Mouse (Mus musculus): ENCODE measurements at regions not wholly inside any gene's neighbourhood (a gene's known extent, or its start where the extent isn't known, plus 50 kb on each side); places are given as distances from the start of the nearest gene placed in this dataset.

DNA sequence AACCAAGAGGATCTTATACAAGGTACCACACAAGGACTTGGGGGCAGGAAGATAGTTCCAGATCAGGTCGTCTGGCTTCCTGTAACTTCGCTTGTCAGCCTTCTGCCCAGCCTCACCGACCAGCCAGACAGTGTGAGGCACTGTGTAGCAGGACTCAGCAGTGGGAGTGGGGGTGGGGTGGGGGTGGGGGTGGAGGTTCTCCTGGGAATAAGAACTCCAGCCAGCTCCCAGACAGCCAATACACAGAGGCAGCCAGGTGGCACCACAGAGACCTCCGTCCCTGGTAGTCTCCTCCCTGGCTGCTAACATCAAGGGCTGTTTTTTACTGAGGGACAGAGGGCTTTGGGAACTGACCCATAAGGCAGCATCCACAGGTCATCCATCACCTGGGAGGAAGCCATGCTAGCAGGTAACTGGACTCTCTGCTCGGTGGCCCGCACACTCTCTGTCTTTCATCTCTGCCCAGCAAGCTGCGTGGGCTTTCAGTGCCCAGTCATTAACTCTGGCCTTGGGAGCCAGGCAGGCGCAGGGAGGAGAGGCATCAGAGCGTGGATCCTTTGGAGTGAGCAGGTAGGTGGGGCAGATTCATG is 60.3 kb upstream of the Wnt4 start:
- peak; percentile 91 for ATAC-seq (ENCODE audit: low FRiP score, low TSS enrichment)
- no peaks in the 10 kb centered on the region for H3K36me3 ChIP-seq (ENCODE audit: insufficient read depth, low read length)
- peaks cover 7% of the 10 kb centered on the region; the same call in 1 of the 2 replicates for H3K9me3 ChIP-seq (ENCODE audit: low read length)
- H3K4me3 ChIP-seq (ENCODE audit: low read length): no peak overlapping the region
- H3K9ac ChIP-seq (replicated peaks; ENCODE audit: low read length): no peak overlapping the region
- no peak overlapping the region for H3K4me2 ChIP-seq (replicated peaks; ENCODE audit: low read depth, low read length)
- no peaks in the 10 kb centered on the region for H3K27me3 ChIP-seq (ENCODE audit: insufficient read depth, low read length)
- H3K27ac ChIP-seq (ENCODE audit: low read length): peak overlapping the region; percentile 62
- 29% methylated on average over 9 of the region's 9 CpGs for WGBS
- peaks cover 29% of the 10 kb centered on the region for H3K4me1 ChIP-seq (ENCODE audit: insufficient read depth, low read length)

DNA sequence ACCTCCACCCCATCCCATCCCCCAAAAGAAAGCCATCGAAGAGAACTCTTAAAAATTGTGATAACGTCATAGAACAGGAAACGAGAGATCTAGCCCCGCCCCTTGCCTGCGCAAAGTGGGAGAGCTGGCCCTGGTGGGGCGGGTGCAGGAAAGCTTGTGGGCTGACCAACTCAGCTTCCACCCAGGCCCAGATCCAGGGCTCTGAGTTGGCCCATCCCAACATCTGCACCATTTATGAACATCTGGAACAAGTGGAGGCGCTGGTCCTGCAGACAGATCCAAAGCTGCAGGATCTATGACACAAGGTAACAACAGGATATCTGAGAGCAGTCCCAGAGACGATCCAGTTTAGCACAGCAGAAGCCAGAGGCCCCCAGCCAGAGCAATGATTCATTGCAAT is 62.7 kb upstream of the Wnt4 start:
- Histone ChIP-seq H3K4me1 (ENCODE audit: insufficient read depth, low read length) (peaks cover 38% of the 10 kb centered on the region), H3K9ac (replicated peaks; ENCODE audit: low read length) (no peak overlapping the region), H3K4me3 (ENCODE audit: low read length) (no peak overlapping the region), H3K27ac (ENCODE audit: low read length) (no peak overlapping the region), H3K27me3 (ENCODE audit: insufficient read depth, low read length) (no peaks in the 10 kb centered on the region), H3K36me3 (ENCODE audit: insufficient read depth, low read length) (no peaks in the 10 kb centered on the region), H3K9me3 (ENCODE audit: low read length) (no peaks in the 10 kb centered on the region), H3K4me2 (replicated peaks; ENCODE audit: low read depth, low read length) (no peak overlapping the region)
- WGBS: 62% methylated on average over 8 of the region's 8 CpGs
- no peak for ATAC-seq (ENCODE audit: low FRiP score, low TSS enrichment)

GRCm38 (mm10) chr4:137212846-137213245 is 64.4 kb upstream of the Wnt4 start:
- no peak; the same call in 1 of the 2 replicates for ATAC-seq (ENCODE audit: low FRiP score, low TSS enrichment)
- H3K4me2 ChIP-seq (replicated peaks; ENCODE audit: low read depth, low read length): no peak overlapping the region
- H3K27me3 ChIP-seq (ENCODE audit: insufficient read depth, low read length): no peaks in the 10 kb centered on the region
- no peak overlapping the region for H3K9ac ChIP-seq (replicated peaks; ENCODE audit: low read length)
- H3K36me3 ChIP-seq (ENCODE audit: insufficient read depth, low read length): no peaks in the 10 kb centered on the region
- peaks cover 43% of the 10 kb centered on the region for H3K4me1 ChIP-seq (ENCODE audit: insufficient read depth, low read length)
- H3K4me3 ChIP-seq (ENCODE audit: low read length): no peak overlapping the region
- no peak overlapping the region for H3K27ac ChIP-seq (ENCODE audit: low read length)
- 23% methylated on average over 9 of the region's 9 CpGs for WGBS
- H3K9me3 ChIP-seq (ENCODE audit: low read length): no peaks in the 10 kb centered on the region

DNA sequence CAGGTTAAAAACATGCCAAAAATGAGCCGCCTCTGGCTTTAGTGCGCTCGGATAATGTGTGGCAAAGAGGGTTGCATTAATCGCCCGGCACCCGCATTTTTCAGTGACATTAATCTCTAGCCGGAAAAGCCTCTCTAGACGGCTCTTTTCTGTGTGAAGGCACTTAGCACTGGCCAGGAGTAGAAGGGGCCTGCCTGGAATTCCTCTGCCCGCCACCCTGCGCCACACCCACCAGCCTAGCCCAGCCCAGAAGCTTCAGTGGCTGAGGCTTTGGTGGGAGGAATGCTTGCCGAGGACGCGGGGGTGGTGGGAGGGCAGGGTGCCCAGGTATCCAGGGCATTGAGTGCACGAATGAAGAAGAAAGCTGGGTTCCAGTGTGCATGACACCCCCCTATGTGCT is 65.2 kb upstream of the Wnt4 start:
- Histone ChIP-seq H3K27me3 (ENCODE audit: insufficient read depth, low read length) (no peaks in the 10 kb centered on the region), H3K36me3 (ENCODE audit: insufficient read depth, low read length) (no peaks in the 10 kb centered on the region), H3K4me2 (replicated peaks; ENCODE audit: low read depth, low read length) (peak overlapping the region; percentile 8; the same call in 1 of the 2 replicates), H3K27ac (ENCODE audit: low read length) (0 out of 2 replicates have a peak overlapping the region, but pooled peaks have one; percentile 8), H3K4me3 (ENCODE audit: low read length) (no peak overlapping the region), H3K9ac (replicated peaks; ENCODE audit: low read length) (no peak overlapping the region), H3K4me1 (ENCODE audit: insufficient read depth, low read length) (peaks cover 42% of the 10 kb centered on the region), H3K9me3 (ENCODE audit: low read length) (no peaks in the 10 kb centered on the region)
- no peak for ATAC-seq (ENCODE audit: low FRiP score, low TSS enrichment)
- 23% methylated on average over 14 of the region's 14 CpGs for WGBS

DNA sequence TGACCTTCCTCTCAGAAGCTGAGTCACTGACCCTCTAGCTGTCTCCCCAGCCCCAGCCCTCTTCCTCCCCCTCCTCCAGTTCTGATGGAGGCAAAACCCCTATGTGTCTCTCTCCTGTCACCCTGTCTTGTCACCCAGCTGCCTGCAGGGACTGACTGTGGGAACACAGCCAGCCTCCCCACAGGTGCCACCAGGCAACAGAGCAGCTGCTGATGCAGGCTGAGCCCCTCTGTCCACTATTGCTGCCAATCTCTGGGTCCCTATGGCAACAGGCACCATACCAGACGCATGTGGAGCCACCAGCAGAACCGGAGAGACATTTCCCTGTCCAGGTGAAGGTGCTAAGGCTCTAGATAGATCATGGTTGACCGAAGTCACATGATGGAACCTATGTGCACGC is 66.0 kb upstream of the Wnt4 start:
- H3K4me3 ChIP-seq (ENCODE audit: low read length): no peak overlapping the region
- no peak overlapping the region for H3K9ac ChIP-seq (replicated peaks; ENCODE audit: low read length)
- H3K4me1 ChIP-seq (ENCODE audit: insufficient read depth, low read length): peaks cover 34% of the 10 kb centered on the region
- no peak for ATAC-seq (ENCODE audit: low FRiP score, low TSS enrichment)
- H3K27me3 ChIP-seq (ENCODE audit: insufficient read depth, low read length): no peaks in the 10 kb centered on the region
- H3K9me3 ChIP-seq (ENCODE audit: low read length): no peaks in the 10 kb centered on the region
- WGBS: 73% methylated on average over 4 of the region's 4 CpGs
- no peak overlapping the region for H3K27ac ChIP-seq (ENCODE audit: low read length)
- no peak overlapping the region for H3K4me2 ChIP-seq (replicated peaks; ENCODE audit: low read depth, low read length)
- H3K36me3 ChIP-seq (ENCODE audit: insufficient read depth, low read length): no peaks in the 10 kb centered on the region

DNA sequence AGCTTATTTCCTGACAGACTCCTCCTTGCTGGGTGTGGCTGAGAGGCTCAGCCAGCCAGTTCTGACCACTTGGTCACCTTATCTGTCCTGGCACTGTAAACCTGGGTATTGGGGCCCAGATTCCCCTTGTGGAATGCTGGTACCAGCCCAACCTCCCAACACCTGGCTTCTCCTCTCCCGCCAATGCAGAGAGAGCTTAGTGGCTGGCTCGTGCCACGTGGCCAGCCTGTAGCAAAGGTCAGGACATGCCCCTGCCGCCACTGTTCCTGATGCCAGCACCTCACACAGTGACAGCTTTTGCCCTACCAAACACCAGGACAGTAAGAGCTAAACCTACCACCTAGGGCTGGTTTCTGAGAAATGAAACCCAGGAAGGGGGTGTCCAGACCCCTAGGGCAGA is 66.8 kb upstream of the Wnt4 start:
- Histone ChIP-seq H3K27ac (ENCODE audit: low read length) (no peak overlapping the region), H3K4me1 (ENCODE audit: insufficient read depth, low read length) (peaks cover 32% of the 10 kb centered on the region), H3K4me3 (ENCODE audit: low read length) (no peak overlapping the region), H3K27me3 (ENCODE audit: insufficient read depth, low read length) (no peaks in the 10 kb centered on the region), H3K9ac (replicated peaks; ENCODE audit: low read length) (no peak overlapping the region), H3K4me2 (replicated peaks; ENCODE audit: low read depth, low read length) (no peak overlapping the region), H3K9me3 (ENCODE audit: low read length) (no peaks in the 10 kb centered on the region), H3K36me3 (ENCODE audit: insufficient read depth, low read length) (no peaks in the 10 kb centered on the region)
- WGBS: 70% methylated on average over 4 of the region's 4 CpGs
- ATAC-seq (ENCODE audit: low FRiP score, low TSS enrichment): no peak

- WGBS: 83% methylated on average over 7 of the region's 7 CpGs
Observed at GRCm38 (mm10) chr4:137200968-137201367, 76.3 kb upstream of the Wnt4 start.

GRCm38 (mm10) chr4:137200426-137200825 is 76.9 kb upstream of the Wnt4 start:
- Histone ChIP-seq H3K4me3 (ENCODE audit: low read length) (no peak overlapping the region), H3K9ac (replicated peaks; ENCODE audit: low read length) (no peak overlapping the region), H3K27me3 (ENCODE audit: insufficient read depth, low read length) (no peaks in the 10 kb centered on the region), H3K4me1 (ENCODE audit: insufficient read depth, low read length) (peaks cover 9% of the 10 kb centered on the region; the same call in 1 of the 2 replicates), H3K27ac (ENCODE audit: low read length) (no peak overlapping the region), H3K4me2 (replicated peaks; ENCODE audit: low read depth, low read length) (no peak overlapping the region), H3K9me3 (ENCODE audit: low read length) (no peaks in the 10 kb centered on the region), H3K36me3 (ENCODE audit: insufficient read depth, low read length) (no peaks in the 10 kb centered on the region)
- 65% methylated on average over 9 of the region's 9 CpGs for WGBS
- ATAC-seq (ENCODE audit: low FRiP score, low TSS enrichment): no peak

More at GRCm38 (mm10) chr4:137200968-137201367, 76.3 kb upstream of the Wnt4 start:
- no peaks in the 10 kb centered on the region for H3K36me3 ChIP-seq (ENCODE audit: insufficient read depth, low read length)
- H3K9me3 ChIP-seq (ENCODE audit: low read length): no peaks in the 10 kb centered on the region
- peaks cover 9% of the 10 kb centered on the region; the same call in 1 of the 2 replicates for H3K4me1 ChIP-seq (ENCODE audit: insufficient read depth, low read length)
- H3K27me3 ChIP-seq (ENCODE audit: insufficient read depth, low read length): no peaks in the 10 kb centered on the region
- H3K4me3 ChIP-seq (ENCODE audit: low read length): no peak overlapping the region
- no peak overlapping the region for H3K27ac ChIP-seq (ENCODE audit: low read length)
- no peak overlapping the region for H3K9ac ChIP-seq (replicated peaks; ENCODE audit: low read length)
- no peak for ATAC-seq (ENCODE audit: low FRiP score, low TSS enrichment)
- H3K4me2 ChIP-seq (replicated peaks; ENCODE audit: low read depth, low read length): no peak overlapping the region

DNA sequence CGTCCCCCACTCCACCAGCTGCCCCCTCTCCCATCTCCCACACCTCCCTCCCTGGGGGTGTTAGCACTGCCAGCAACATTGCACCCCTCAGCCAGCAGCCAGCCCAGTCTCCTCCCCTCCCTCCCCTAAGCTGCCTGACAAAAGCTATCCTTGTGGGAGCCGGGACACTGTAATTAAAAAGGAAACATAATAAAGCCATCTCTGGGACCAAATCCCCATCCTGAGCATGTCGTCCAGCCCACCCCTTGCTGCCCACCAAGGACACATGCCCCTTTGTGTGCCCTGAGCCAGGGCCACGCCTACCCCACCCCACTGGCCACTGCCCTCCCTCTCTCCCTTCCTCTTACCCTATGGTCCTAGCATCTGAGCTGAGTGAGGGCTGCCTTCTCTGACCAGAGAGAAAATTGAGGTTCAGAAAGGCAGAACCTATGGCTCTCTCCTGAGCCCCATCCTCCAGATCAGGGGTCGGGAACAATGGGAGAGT is 80.8 kb upstream of the Wnt4 start:
- no peaks in the 10 kb centered on the region for H3K36me3 ChIP-seq (ENCODE audit: insufficient read depth, low read length)
- H3K4me2 ChIP-seq (replicated peaks; ENCODE audit: low read depth, low read length): no peak overlapping the region
- WGBS: 44% methylated on average over 5 of the region's 5 CpGs
- H3K27me3 ChIP-seq (ENCODE audit: insufficient read depth, low read length): no peaks in the 10 kb centered on the region
- H3K9ac ChIP-seq (replicated peaks; ENCODE audit: low read length): no peak overlapping the region
- peaks cover 12% of the 10 kb centered on the region; the same call in 1 of the 2 replicates for H3K4me1 ChIP-seq (ENCODE audit: insufficient read depth, low read length)
- ATAC-seq (ENCODE audit: low FRiP score, low TSS enrichment): 0 out of 2 replicates have a peak, but pooled peaks have one; percentile 20
- no peak overlapping the region for H3K4me3 ChIP-seq (ENCODE audit: low read length)
- H3K27ac ChIP-seq (ENCODE audit: low read length): no peak overlapping the region
- H3K9me3 ChIP-seq (ENCODE audit: low read length): no peaks in the 10 kb centered on the region

DNA sequence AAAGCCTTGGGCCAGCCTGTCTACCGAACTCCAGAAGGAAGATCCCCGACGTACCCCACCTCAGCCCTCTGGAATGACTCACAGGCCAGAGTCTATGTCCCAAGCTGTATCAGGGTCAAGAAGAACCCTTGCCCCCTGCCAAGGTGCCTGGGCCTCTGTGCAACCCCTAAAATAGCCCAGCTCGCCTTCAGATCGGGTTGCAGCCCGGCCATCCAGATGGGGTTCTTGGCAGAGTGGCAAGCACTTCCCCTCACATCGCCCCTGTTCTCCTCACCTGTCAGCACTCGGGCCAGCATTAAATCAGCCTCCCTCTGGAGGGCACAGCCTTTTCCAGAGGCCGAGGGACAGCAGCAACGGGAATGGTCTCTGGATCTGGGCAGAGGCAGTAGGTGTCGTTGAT is 83.2 kb upstream of the Wnt4 start:
- Histone ChIP-seq H3K9ac (replicated peaks; ENCODE audit: low read length) (no peak overlapping the region), H3K9me3 (ENCODE audit: low read length) (no peaks in the 10 kb centered on the region), H3K36me3 (ENCODE audit: insufficient read depth, low read length) (no peaks in the 10 kb centered on the region), H3K27me3 (ENCODE audit: insufficient read depth, low read length) (no peaks in the 10 kb centered on the region), H3K4me2 (replicated peaks; ENCODE audit: low read depth, low read length) (no peak overlapping the region), H3K4me1 (ENCODE audit: insufficient read depth, low read length) (peaks cover 28% of the 10 kb centered on the region), H3K27ac (ENCODE audit: low read length) (no peak overlapping the region), H3K4me3 (ENCODE audit: low read length) (no peak overlapping the region)
- ATAC-seq (ENCODE audit: low FRiP score, low TSS enrichment): no peak
- 64% methylated on average over 11 of the region's 11 CpGs for WGBS
